ENCODE assay signal across 30 mouse cellular contexts in genomic region chr19:29156417-29156816, GRCm38 (mm10). TPM values are rescaled to one million over a fixed set of nuclear protein-coding genes. Genes with fewer than 3 reads are reported as not detected.
DNase-seq lines count a peak whose midpoint lies in the region; ATAC-seq and TF ChIP-seq lines count a peak whose summit lies in the region.
"Had no signal": no experiment of that assay in that cellular context is flagged by ENCODE, and none has a peak within 500 bp of the region (broad histone marks: within the 10 kb centered on the region; RNA-seq: fewer than 3 reads in every experiment).

No protein-coding gene starts in this region.

- peak; percentile 70 for DNase-seq in liver
- DNase-seq in liver, postnatal 0 days: no peak
- DNase-seq in liver, embryonic 13.5 days: peak; percentile 20
- no peak for DNase-seq in thymus, postnatal 0 days (ENCODE audit: low spot score)
- no peak for DNase-seq in forebrain, embryonic 10.5 days (ENCODE audit: extremely low spot score, low spot score)
- DNase-seq: adrenal gland, postnatal 14 days; cerebellum, adult 18-20 months; cerebellum, postnatal 10 days; gastrocnemius, postnatal 36 days; heart, postnatal 36 days; kidney, adult 11 months; kidney, postnatal 14 days; lung, postnatal 36 days; right cerebral cortex, postnatal 4 days; thymus, postnatal 14 days had no signal

- no peak for ATAC-seq in liver, postnatal 0 days
- ATAC-seq in erythroid progenitor cell, adult 5-6 weeks (replicated peaks; ENCODE audit: low FRiP score, poor library complexity, severe bottlenecking): peak; percentile 75
- peak; percentile 41; the same call in 1 of the 2 replicates for ATAC-seq in liver, embryonic 13.5 days (ENCODE audit: low read depth)
- no peak for ATAC-seq in forebrain, embryonic 15.5 days (replicated peaks)
- ATAC-seq: forebrain, embryonic 14.5 days; hindbrain, postnatal 0 days; Patski had no signal

- H3K4me3 ChIP-seq in liver, postnatal 0 days (ENCODE audit: low read depth, low read length): no peak overlapping the region
- no peak overlapping the region for H3K4me3 ChIP-seq in liver, embryonic 13.5 days (replicated peaks)
- no peak overlapping the region for H3K4me3 ChIP-seq in forebrain, embryonic 15.5 days
- no peak overlapping the region for H3K4me3 ChIP-seq in forebrain, embryonic 10.5 days
- H3K4me3 ChIP-seq: hindbrain, embryonic 12.5 days; left cerebral cortex, adult 2 months; limb, embryonic 13.5 days; liver, embryonic 15.5 days; lung, embryonic 15.5 days; megakaryocyte, embryonic 14.5 days; midbrain, embryonic 12.5 days; myocyte; neural tube, embryonic 12.5 days had no signal

- no peak overlapping the region for H3K4me2 ChIP-seq in liver, postnatal 0 days (ENCODE audit: low read depth, low read length)
- H3K4me2 ChIP-seq in liver, embryonic 13.5 days: no peak overlapping the region
- H3K4me2 ChIP-seq in forebrain, embryonic 15.5 days (replicated peaks): no peak overlapping the region
- H3K4me2 ChIP-seq: hindbrain, embryonic 12.5 days; limb, embryonic 13.5 days; liver, embryonic 15.5 days; lung, embryonic 15.5 days; midbrain, embryonic 12.5 days; neural tube, embryonic 12.5 days had no signal

- no peak overlapping the region for H3K27ac ChIP-seq in liver, postnatal 0 days (ENCODE audit: low read depth)
- H3K27ac ChIP-seq in liver, embryonic 13.5 days: no peak overlapping the region
- H3K27ac ChIP-seq in forebrain, embryonic 15.5 days (replicated peaks): no peak overlapping the region
- H3K27ac ChIP-seq in forebrain, embryonic 10.5 days: no peak overlapping the region
- H3K27ac ChIP-seq: hindbrain, embryonic 12.5 days; hindbrain, postnatal 0 days; left cerebral cortex, adult 2 months; limb, embryonic 13.5 days; liver, embryonic 15.5 days; lung, embryonic 15.5 days; midbrain, embryonic 12.5 days; neural tube, embryonic 12.5 days had no signal

- H3K36me3 ChIP-seq in liver, postnatal 0 days (replicated peaks; ENCODE audit: insufficient read depth, low read length): no peaks in the 10 kb centered on the region
- H3K36me3 ChIP-seq in liver, embryonic 13.5 days: no peaks in the 10 kb centered on the region
- H3K36me3 ChIP-seq in forebrain, embryonic 15.5 days: no peaks in the 10 kb centered on the region
- H3K36me3 ChIP-seq in forebrain, embryonic 10.5 days (replicated peaks): no peaks in the 10 kb centered on the region
- H3K36me3 ChIP-seq: hindbrain, embryonic 12.5 days; limb, embryonic 13.5 days; liver, embryonic 15.5 days; lung, embryonic 15.5 days; midbrain, embryonic 12.5 days; neural tube, embryonic 12.5 days had no signal

- no peak for TF ChIP-seq EP300 in liver, postnatal 0 days (IDR thresholded peaks at IDR 0.05; ENCODE audit: low read depth)

- TF ChIP-seq CTCF in liver, postnatal 0 days (IDR thresholded peaks at IDR 0.05; ENCODE audit: low read depth): no peak

- H3K9ac ChIP-seq in liver, postnatal 0 days (replicated peaks): no peak overlapping the region
- no peak overlapping the region for H3K9ac ChIP-seq in liver, embryonic 13.5 days
- no peak overlapping the region for H3K9ac ChIP-seq in forebrain, embryonic 15.5 days (replicated peaks)
- H3K9ac ChIP-seq: hindbrain, embryonic 12.5 days; limb, embryonic 13.5 days; liver, embryonic 15.5 days; lung, embryonic 15.5 days; midbrain, embryonic 12.5 days; neural tube, embryonic 12.5 days had no signal

- no peaks in the 10 kb centered on the region for H3K9me3 ChIP-seq in liver, postnatal 0 days (ENCODE audit: low read length)
- H3K9me3 ChIP-seq in liver, embryonic 13.5 days (replicated peaks): 0 out of 2 replicates have a peak, but pooled peaks cover 2% of the 10 kb centered on the region
- H3K9me3 ChIP-seq in forebrain, embryonic 15.5 days: no peaks in the 10 kb centered on the region
- H3K9me3 ChIP-seq in forebrain, embryonic 10.5 days: peaks cover 2% of the 10 kb centered on the region; the same call in 1 of the 2 replicates
- H3K9me3 ChIP-seq: hindbrain, embryonic 12.5 days; limb, embryonic 13.5 days; liver, embryonic 15.5 days; lung, embryonic 15.5 days; midbrain, embryonic 12.5 days; neural tube, embryonic 12.5 days had no signal

- H3K27me3 ChIP-seq in liver, postnatal 0 days (ENCODE audit: insufficient read depth, low read length): no peaks in the 10 kb centered on the region
- H3K27me3 ChIP-seq in liver, embryonic 13.5 days: no peaks in the 10 kb centered on the region
- no peaks in the 10 kb centered on the region for H3K27me3 ChIP-seq in forebrain, embryonic 15.5 days
- no peaks in the 10 kb centered on the region for H3K27me3 ChIP-seq in forebrain, embryonic 10.5 days (ENCODE audit: poor library complexity, severe bottlenecking)
- H3K27me3 ChIP-seq: CH12.LX; hindbrain, embryonic 12.5 days; limb, embryonic 13.5 days; liver, embryonic 15.5 days; lung, embryonic 15.5 days; megakaryocyte, embryonic 14.5 days; midbrain, embryonic 12.5 days; neural tube, embryonic 12.5 days; Patski had no signal

- no peaks in the 10 kb centered on the region for H3K4me1 ChIP-seq in liver, postnatal 0 days (ENCODE audit: insufficient read depth)
- H3K4me1 ChIP-seq in liver, embryonic 13.5 days (replicated peaks): peaks cover 13% of the 10 kb centered on the region
- H3K4me1 ChIP-seq in forebrain, embryonic 15.5 days: no peaks in the 10 kb centered on the region
- no peaks in the 10 kb centered on the region for H3K4me1 ChIP-seq in forebrain, embryonic 10.5 days
- H3K4me1 ChIP-seq: hindbrain, embryonic 12.5 days; limb, embryonic 13.5 days; liver, embryonic 15.5 days; lung, embryonic 15.5 days; midbrain, embryonic 12.5 days; neural tube, embryonic 12.5 days had no signal

- WGBS in liver, postnatal 0 days (ENCODE audit: insufficient replicate concordance): 42% methylated on average over 3 of the region's 3 CpGs
- 35% methylated on average over 3 of the region's 3 CpGs for WGBS in liver, embryonic 13.5 days (ENCODE audit: insufficient replicate concordance)
- 70% methylated on average over 3 of the region's 3 CpGs for WGBS in forebrain, embryonic 15.5 days
- 57% methylated on average over 3 of the region's 3 CpGs for WGBS in forebrain, embryonic 10.5 days

RNA-seq across cellular contexts. Expression of gene Rcl1, which starts 55.2 kb away (rescaled TPM):
- 78.3 and 79.2 TPM in 2 replicates for polyA plus RNA-seq in liver, postnatal 0 days (2015; fragmentation: Nextera tagmentation; extraction: Ambion mirVana)
- total RNA-seq in erythroid progenitor cell, adult 5-6 weeks (2015; ENCODE audit: low replicate concordance): 7.6 and 13.8 TPM in 2 replicates
- 15.1 and 17.5 TPM in 2 replicates for total RNA-seq in erythroid progenitor cell, adult 5-6 weeks (2017; ENCODE audit: low replicate concordance)
- polyA plus RNA-seq in liver, embryonic 13.5 days (2015; fragmentation: Nextera tagmentation; extraction: Ambion mirVana): 73.8 and 82.4 TPM in 2 replicates
- polyA plus RNA-seq in thymus, postnatal 0 days (2015; fragmentation: Nextera tagmentation; extraction: Ambion mirVana): 49.5 and 52.2 TPM in 2 replicates
- 36.4 and 37.0 TPM in 2 replicates for polyA plus RNA-seq in forebrain, embryonic 15.5 days (2015; fragmentation: Nextera tagmentation; extraction: Ambion mirVana)
- polyA plus RNA-seq in forebrain, embryonic 10.5 days (2016; fragmentation: Nextera tagmentation; extraction: Ambion mirVana): 86.9 and 91.6 TPM in 2 replicates

Comparison
In these comparisons a context has a peak if more than half of its experiments do, and no peak if none do; other contexts are left out.
1. DNase-seq: peak in liver (single experiment) and liver, embryonic 13.5 days (single experiment); none in liver, postnatal 0 days (single experiment), thymus, postnatal 0 days (single experiment) and forebrain, embryonic 10.5 days (single experiment).
2. ATAC-seq: peak in erythroid progenitor cell, adult 5-6 weeks (single experiment) and liver, embryonic 13.5 days (single experiment); none in liver, postnatal 0 days (single experiment) and forebrain, embryonic 15.5 days (single experiment).